Mouse (Mus musculus) embryonic facial prominence, embryonic 15.5 days (tissue): ENCODE measurements around the gene Cln5. TPM values are rescaled to one million over a fixed set of nuclear protein-coding genes. Genes with fewer than 3 reads are reported as not detected.

ENCODE experiments used
- ATAC-seq: fragments of 200-750 bp; cut with Nextera tagmentation; 2 replicates; pipeline ENCODE4 v1.8.0; 2017; ENCODE audit warnings: low read depth, moderate TSS enrichment; ENCODE audit not compliant: insufficient number of reproducible peaks, low FRiP score, low TSS enrichment
- H3K27ac ChIP-seq: fragments of 300-500 bp; sonication (generic); replicated peaks from 2 replicates; pipeline ENCODE4 v1.5.1; 2015; ENCODE audit warnings: mild to moderate bottlenecking, inconsistent platforms
- H3K27me3 ChIP-seq: fragments of 300-500 bp; sonication (generic); 2 replicates; pipeline ENCODE4 v1.6.1; 2015; ENCODE audit warnings: inconsistent platforms
- H3K36me3 ChIP-seq: fragments of 300-500 bp; sonication (generic); 2 replicates; pipeline ENCODE4 v1.6.1; 2015; ENCODE audit warnings: mild to moderate bottlenecking, inconsistent platforms
- H3K4me1 ChIP-seq: fragments of 300-500 bp; sonication (generic); 2 replicates; pipeline ENCODE4 v1.6.1; 2015; ENCODE audit warnings: inconsistent platforms
- H3K4me2 ChIP-seq: fragments of 300-500 bp; sonication (generic); replicated peaks from 2 replicates; pipeline ENCODE4 v1.6.1; 2015; ENCODE audit warnings: mild to moderate bottlenecking, inconsistent platforms
- H3K4me3 ChIP-seq: fragments of 300-500 bp; sonication (generic); replicated peaks from 2 replicates; pipeline ENCODE4 v1.5.1; 2015; ENCODE audit warnings: mild to moderate bottlenecking, inconsistent platforms
- H3K9ac ChIP-seq: fragments of 300-500 bp; sonication (generic); 2 replicates; pipeline ENCODE4 v1.6.1; 2015; ENCODE audit warnings: inconsistent platforms
- H3K9me3 ChIP-seq: fragments of 300-500 bp; sonication (generic); replicated peaks from 2 replicates; pipeline ENCODE4 v1.6.1; 2016; ENCODE audit warnings: inconsistent platforms
- WGBS: fragments of 180-500 bp; shearing (Covaris S2); methylation state at CpG from one replicate; pipeline ENCODE4 v1.1.7; 2015; 5-methylcytosine and 5-hydroxymethylcytosine counted together
- polyA plus RNA-seq: library from polyadenylated mRNA; unstranded; fragments of >200 nt; fragmentation: Nextera tagmentation; extraction: Ambion mirVana; gene quantifications from 2 replicates; pipeline ENCODE4 v1.2.1, GENCODE M21; 2015

The Cln5 gene
- polyA plus RNA-seq, 1 experiment from 2014 or later, result 32.6 TPM

DNA sequence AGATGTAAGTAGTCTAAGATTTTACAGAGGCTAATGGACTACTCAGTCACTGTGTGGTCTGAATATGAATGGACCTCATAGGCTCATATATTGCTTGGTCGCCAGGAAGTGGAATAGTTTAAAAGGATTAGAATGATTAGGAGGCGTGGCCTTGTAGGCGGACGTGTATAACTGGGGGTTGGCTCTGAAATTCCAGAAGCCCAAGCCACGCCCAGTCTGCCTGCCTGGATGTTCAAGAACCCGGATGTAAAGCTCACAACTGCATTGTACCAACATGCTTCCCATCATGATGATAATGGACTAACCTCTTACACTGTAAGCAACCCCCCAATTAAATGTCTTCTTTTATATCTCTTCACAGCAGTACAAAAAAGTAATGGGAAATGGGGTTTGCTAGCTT, 55.7 kb downstream of the Cln5 start:
- Histone ChIP-seq H3K4me1 (no peaks in the 10 kb centered on the region), H3K36me3 (peaks cover 55% of the 10 kb centered on the region), H3K27me3 (no peaks in the 10 kb centered on the region), H3K9ac (no peak overlapping the region), H3K4me3 (no peak overlapping the region), H3K4me2 (no peak overlapping the region), H3K9me3 (no peaks in the 10 kb centered on the region), H3K27ac (no peak overlapping the region)
- WGBS, result 77% methylated on average over 6 of the region's 6 CpGs
- ATAC-seq, result no peak

Other genes starting within 250 kb of the Cln5 start
- gene Kctd12, start 87.6 kb upstream of the Cln5 start, polyA plus RNA-seq, result 32.1 and 33.8 TPM in 2 replicates
- not detected in 2 replicates for gene Acod1, start 23.2 kb upstream of the Cln5 start, polyA plus RNA-seq
- gene Fbxl3, start 29.4 kb downstream of the Cln5 start, polyA plus RNA-seq, result 25.2 and 27.0 TPM in 2 replicates